Mouse (Mus musculus) layer of hippocampus, postnatal 36 days (tissue): Measurements from ENCODE around the gene Galns. TPM values are rescaled to one million over a fixed set of nuclear protein-coding genes. Genes with fewer than 3 reads are reported as not detected.

Source experiments
- DNase-seq, 2 experiments: peaks; one replicate each; pipeline ENCODE4 v3.0.0; 2022
- total RNA-seq, 2 experiments: library from RNA; stranded (reverse); gene quantifications; 2 replicates each; pipeline ENCODE4 v1.2.3; 2021

The Galns gene
- total RNA-seq, 2 experiments from 2014 or later: 9.5 to 11.4 TPM

- no peak for DNase-seq
These were observed 46.6 kb downstream of the Galns start for GRCm38 (mm10) chr8:122564363-122565352.

- DNase-seq: no peak
These were observed 50.1 kb downstream of the Galns start for GRCm38 (mm10) chr8:122561199-122561598.

DNA sequence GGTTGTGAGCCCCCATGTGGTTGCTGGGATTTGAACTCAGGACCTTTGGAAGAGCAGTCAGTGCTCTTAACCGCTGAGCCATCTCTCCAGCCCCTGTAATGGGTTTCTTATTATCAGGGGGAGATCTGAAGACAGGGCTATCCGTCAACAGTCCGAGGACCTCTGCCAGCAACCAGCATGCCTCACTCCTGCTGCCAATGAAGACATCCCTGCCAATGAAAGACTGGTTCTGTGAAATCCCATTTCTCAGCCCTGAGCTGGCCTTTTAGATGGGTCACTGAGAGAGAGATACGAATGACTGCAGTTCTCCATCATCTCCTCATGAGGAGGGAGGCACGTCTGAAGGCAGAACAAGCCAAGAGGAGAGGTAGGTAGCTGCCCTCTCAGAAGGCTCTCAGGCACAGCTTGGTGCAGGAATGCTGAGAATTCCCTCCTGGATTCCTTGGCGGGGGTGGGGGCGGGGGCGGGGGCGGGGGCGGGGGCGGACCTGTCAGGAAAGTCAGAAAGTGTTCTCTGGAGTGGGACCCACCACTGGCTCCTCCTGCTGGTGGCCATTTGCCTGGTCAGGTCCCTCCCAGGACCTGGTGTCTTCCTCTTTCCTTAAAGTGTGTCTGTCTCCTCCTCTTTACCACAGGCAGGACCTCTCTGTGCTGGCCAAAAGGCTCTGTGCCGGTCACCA, 52.5 kb downstream of the Galns start:
- no peak for DNase-seq

DNA sequence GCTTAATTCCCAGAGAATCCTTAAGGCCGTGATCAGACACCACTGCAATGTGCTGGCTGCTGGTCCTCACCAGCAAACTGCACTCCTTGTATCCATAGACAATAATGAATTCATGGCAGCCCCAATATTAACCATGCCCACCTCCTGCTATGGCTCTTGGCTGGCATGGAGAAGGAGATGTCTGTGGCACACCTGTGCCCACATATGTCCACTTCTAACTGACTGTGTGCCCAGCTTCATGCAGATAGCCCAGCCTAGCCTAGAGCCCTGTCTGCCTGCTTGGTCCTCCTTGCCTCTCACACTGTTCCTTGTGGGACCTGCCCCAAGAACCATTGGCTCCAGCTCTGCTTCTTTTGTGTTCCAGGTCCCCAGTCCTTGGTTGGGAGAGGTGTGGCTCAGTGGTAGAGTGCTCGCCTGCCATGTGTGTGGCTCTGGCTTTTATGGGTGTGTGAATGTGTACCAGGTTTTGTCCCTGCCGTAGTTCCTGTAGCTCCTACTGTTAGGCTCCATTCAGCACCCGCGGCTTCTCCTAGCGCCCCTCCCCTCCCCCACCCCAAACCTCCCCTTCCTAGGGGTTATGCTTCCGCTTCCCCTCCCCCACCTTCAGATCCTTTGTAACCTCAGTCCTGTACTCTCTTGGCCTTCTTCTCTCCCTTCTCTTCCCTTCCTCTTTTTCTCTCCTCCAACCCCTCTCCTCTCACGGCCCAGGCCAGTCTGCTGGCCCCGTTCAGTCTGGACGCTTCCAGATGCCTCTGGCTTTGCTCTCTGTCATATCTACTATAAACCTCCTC, 53.8 kb downstream of the Galns start:
- DNase-seq: no peak

DNA sequence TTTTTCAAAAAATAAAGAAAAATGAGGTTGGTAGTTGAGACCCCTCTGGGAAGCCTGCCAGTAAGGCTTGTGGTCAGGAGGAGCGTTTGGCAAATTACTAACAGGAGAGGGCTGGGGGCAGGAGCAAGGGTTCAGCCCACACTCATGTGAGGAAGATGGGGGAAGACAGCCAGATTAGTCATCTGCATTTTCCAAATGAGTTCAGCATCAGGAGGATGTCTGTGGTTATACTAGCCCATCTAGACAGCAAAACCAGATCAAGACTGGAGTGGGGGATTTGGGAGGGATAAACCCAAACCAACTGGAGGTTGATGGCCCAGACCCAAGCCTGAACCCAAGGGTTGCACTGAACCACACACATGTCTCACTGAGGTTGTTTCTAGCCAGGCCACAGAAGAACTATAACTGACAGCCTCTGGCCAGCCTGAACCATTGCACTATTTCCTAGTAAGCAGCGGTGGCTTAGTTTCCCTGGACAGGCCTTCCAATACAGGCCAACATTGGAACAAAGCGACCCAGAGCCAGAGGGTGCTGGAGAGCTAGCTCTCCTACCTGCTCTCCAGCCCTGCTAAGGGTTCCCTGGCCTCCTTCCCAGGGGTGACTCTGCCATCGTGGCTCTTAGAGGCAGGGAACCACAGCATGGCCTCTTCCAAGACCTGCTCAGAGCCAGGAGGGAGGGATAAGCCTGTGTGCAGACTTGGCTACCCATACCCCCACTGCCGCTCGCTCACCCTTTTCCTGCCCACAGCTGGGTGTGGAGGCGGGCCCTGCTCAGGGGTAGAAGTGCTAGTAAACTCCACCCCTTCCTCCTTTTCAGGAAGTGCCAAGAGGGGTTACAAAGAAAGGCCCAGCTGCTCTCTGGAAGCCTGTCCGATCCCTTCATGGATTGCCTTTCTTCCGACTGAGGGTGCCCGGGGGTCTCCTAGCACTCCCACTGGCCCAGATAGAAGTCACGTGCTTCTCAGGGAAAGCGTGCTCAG, 54.9 kb downstream of the Galns start:
- DNase-seq: no peak

DNA sequence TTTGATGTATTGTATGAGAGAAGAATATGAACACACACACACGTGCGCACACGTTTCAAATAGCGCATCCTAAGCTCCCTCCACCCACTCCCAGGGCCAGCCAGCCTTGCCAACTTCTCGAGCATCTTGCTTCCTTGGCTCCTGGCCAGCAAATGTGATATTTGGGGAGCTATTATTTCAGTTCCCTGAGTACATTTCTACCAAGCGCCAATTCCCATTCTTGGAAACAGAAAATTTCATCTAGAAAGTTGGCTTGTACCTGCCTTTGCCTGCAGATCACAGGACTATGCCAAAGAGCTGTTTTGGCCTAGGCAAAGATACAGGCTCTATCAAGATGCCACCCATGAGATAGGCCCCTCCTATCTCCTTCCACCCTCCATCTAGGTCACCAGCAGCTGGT, 56.5 kb downstream of the Galns start:
- no peak for DNase-seq

DNA sequence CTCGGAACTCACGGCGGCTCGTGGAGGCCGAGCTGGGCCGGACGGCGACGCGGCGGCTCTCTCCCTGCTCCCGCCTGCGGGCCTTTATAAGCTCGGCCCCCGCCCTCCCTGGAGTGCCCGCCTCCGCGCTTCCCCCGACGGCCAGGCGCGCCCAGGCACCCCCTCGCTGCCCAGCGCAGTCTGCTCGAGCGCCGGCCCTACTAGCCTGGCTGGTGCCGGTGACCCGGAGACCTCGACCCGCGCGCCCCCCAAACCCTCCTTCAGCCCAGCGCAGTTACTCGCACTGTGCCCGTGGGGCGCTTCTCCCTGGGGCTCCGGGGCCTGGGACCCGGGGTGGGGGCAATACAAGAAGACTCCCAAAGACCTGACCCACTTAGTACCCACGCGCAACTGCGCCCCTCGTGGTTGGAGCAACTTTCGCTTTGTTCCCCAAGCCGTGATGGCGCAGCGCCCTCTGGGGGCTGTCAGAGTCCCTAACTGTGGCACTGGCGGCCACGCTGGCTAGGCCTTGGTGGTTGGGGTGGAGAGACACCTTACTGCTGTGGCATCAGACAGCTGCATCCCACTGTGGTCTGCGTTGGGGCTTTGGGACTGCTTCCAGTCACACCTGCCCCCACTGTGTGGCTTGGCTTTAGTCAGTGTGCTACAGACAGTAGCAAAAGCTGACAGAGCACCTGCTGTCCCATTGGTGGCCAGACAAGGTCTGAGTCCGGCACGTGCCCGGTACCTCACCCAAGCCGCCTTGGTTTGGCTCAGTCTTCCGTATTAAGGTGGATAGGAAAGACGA, 59.8 kb downstream of the Galns start, which contains the start of gene Piezo1:
Gene Piezo1, minus strand, starts transcription at position 65 of the 787 bp plus-strand sequence.
- DNase-seq: peak; percentile 72 to 77

DNA sequence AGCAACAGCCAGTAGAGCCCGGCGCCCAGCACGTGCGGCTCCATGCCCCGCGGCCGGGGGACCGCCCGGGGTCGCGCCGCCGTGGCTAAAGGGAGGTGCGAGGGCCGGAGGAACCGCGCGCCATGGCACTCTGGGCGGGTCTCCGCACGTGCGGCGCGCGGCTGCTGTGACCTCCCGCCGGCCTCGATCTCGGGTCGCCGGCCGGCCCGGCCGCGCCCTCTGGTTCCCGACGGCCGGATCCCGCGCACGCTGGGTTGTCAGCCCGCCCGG, 60.3 kb downstream of the Galns start:
- no peak for DNase-seq

- no peak for DNase-seq
These were observed 60.8 kb downstream of the Galns start for GRCm38 (mm10) chr8:122550234-122550994.

- no peak for DNase-seq
These were observed 62.3 kb downstream of the Galns start for GRCm38 (mm10) chr8:122548891-122549439.

- DNase-seq: no peak
These were observed 62.9 kb downstream of the Galns start for GRCm38 (mm10) chr8:122548331-122548730.

- no peak for DNase-seq
These were observed 63.4 kb downstream of the Galns start for GRCm38 (mm10) chr8:122547815-122548214.

DNA sequence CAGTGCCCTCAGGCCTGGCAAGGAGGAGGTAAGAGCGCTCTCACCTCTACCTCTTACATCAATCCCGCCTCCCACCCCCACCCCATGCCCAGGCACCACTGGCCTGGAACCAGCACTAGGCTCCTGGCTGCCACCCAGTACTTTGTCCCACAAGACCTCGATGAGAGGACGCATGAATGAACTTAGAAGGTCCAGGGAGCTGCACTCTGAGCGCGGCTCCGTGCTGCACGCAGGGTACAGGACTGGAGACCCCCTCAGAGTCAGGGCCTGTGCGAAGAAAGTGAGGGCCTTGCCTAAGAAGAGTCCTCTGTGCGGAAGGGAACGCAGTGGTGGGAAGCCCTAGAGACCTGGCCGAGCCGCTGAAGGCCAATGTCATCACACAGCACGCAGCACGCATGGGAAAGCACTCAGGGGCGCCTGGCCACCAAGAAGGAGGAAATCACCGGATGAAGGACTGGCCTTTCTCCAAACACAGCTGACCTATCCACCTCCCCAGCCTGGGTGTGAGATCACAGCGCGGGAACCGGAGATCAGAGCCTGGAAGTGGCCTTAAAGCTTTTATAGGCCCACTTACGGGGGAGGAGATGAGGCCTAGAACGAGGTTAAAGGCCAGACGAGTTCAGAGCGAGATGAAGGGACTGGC, 64.3 kb downstream of the Galns start:
- no peak for DNase-seq

DNA sequence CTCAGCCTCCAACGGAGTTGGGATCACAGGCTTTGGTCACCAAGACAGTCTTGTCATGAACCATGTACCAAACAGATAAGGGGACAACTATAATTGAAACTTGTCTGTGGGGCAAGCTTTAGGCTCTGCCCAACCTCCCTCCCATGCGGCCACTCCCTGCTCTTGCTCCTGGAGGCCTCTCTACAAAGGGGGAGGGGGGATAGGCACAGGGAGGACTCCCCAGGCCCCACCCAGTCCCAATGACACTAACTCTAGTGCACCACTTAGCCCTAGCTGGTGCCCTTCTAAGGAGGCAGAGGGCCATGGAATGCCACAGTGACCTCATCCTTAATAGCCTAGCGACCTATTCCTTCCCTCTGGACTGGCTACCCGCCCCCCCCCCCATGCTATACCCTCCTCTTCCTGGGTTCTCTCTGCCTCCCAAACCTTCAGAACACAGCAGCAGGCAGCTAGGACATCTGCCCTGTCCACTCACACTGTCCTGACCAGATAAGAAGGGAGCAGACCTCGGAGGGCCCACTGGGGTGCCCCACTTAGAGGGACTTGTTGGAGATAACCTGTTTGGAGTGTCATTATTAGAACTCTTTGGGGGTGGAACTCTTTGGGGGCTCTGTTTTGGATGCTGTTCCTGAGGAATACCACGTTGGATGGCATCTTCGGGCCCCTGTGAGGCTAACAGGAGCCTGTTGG, 65.1 kb downstream of the Galns start:
- DNase-seq: no peak

GRCm38 (mm10) chr8:122544138-122544537, 67.1 kb downstream of the Galns start:
- DNase-seq: no peak

GRCm38 (mm10) chr8:122538310-122539076, 72.8 kb downstream of the Galns start:
- no peak for DNase-seq

- DNase-seq: no peak
These were observed 73.5 kb downstream of the Galns start for GRCm38 (mm10) chr8:122537812-122538211.

GRCm38 (mm10) chr8:122537033-122537432, 74.2 kb downstream of the Galns start:
- DNase-seq: no peak
